Mouse (Mus musculus): ENCODE data around the gene Ppp3r1. TPM values are rescaled to one million over a fixed set of nuclear protein-coding genes. Genes with fewer than 3 reads are reported as not detected.

Gene Ppp3r1
- polyA plus RNA-seq, 1 experiment from 2014 or later: 236 TPM

GRCm38 (mm10) chr11:17188786-17189185 lies 29.7 kb downstream of the Ppp3r1 start:
- no peaks in the 10 kb centered on the region for H3K27me3 ChIP-seq (replicated peaks; ENCODE audit: control insufficient read depth, insufficient read depth, low read length)
- ATAC-seq: no peak
- H3K36me3 ChIP-seq (ENCODE audit: control insufficient read depth, insufficient read depth, low read length): no peaks in the 10 kb centered on the region
- H3K4me3 ChIP-seq (ENCODE audit: low read length): no peak overlapping the region
- no peaks in the 10 kb centered on the region for H3K4me1 ChIP-seq (ENCODE audit: control insufficient read depth, insufficient read depth, low read depth, low read length)
- H3K4me2 ChIP-seq (ENCODE audit: low read length): no peak overlapping the region
- H3K9me3 ChIP-seq (ENCODE audit: control insufficient read depth, low read length): no peaks in the 10 kb centered on the region
- no peak overlapping the region for H3K27ac ChIP-seq (ENCODE audit: low read depth, low read length)
- WGBS: 43% methylated on average over 3 of the region's 3 CpGs
- H3K9ac ChIP-seq (ENCODE audit: low read depth, low read length): no peak overlapping the region

- 0 out of 2 replicates have a peak, but pooled peaks have one; percentile 22 for ATAC-seq
- WGBS: 77% methylated on average over 9 of the region's 9 CpGs
- Histone ChIP-seq H3K36me3 (ENCODE audit: control insufficient read depth, insufficient read depth, low read length) (peaks cover 21% of the 10 kb centered on the region), H3K9ac (ENCODE audit: low read depth, low read length) (no peak overlapping the region), H3K27me3 (replicated peaks; ENCODE audit: control insufficient read depth, insufficient read depth, low read length) (no peaks in the 10 kb centered on the region), H3K4me3 (ENCODE audit: low read length) (no peak overlapping the region), H3K27ac (ENCODE audit: low read depth, low read length) (no peak overlapping the region), H3K4me2 (ENCODE audit: low read length) (no peak overlapping the region), H3K9me3 (ENCODE audit: control insufficient read depth, low read length) (no peaks in the 10 kb centered on the region), H3K4me1 (ENCODE audit: control insufficient read depth, insufficient read depth, low read depth, low read length) (no peaks in the 10 kb centered on the region)
Observed at GRCm38 (mm10) chr11:17192151-17192844, 33.2 kb downstream of the Ppp3r1 start.

DNA sequence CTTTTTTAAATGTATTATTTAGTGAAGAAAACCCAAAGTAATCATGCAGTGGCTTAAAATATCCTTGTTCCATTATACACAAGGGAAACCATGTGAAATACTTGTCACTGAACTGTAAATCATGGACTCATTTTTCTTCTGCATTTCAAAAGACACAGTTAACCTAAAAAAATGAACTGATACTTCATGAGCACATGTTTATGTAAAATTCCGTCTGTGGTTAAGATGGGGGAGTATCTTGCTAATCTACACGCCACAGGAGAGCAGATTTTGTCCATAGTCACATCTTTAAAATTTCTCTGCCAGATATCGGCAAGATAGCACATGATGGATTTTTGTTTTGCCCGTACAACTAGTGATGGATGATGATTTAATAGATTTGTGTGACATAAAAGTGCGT lies 40.1 kb downstream of the Ppp3r1 start:
- no peak overlapping the region for H3K27ac ChIP-seq (ENCODE audit: low read depth, low read length)
- H3K4me3 ChIP-seq (ENCODE audit: low read length): no peak overlapping the region
- peaks cover 50% of the 10 kb centered on the region for H3K36me3 ChIP-seq (ENCODE audit: control insufficient read depth, insufficient read depth, low read length)
- no peaks in the 10 kb centered on the region for H3K9me3 ChIP-seq (ENCODE audit: control insufficient read depth, low read length)
- H3K4me1 ChIP-seq (ENCODE audit: control insufficient read depth, insufficient read depth, low read depth, low read length): no peaks in the 10 kb centered on the region
- H3K4me2 ChIP-seq (ENCODE audit: low read length): no peak overlapping the region
- ATAC-seq: no peak
- WGBS: 92% methylated on average over 5 of the region's 5 CpGs
- H3K9ac ChIP-seq (ENCODE audit: low read depth, low read length): no peak overlapping the region
- H3K27me3 ChIP-seq (replicated peaks; ENCODE audit: control insufficient read depth, insufficient read depth, low read length): no peaks in the 10 kb centered on the region

DNA sequence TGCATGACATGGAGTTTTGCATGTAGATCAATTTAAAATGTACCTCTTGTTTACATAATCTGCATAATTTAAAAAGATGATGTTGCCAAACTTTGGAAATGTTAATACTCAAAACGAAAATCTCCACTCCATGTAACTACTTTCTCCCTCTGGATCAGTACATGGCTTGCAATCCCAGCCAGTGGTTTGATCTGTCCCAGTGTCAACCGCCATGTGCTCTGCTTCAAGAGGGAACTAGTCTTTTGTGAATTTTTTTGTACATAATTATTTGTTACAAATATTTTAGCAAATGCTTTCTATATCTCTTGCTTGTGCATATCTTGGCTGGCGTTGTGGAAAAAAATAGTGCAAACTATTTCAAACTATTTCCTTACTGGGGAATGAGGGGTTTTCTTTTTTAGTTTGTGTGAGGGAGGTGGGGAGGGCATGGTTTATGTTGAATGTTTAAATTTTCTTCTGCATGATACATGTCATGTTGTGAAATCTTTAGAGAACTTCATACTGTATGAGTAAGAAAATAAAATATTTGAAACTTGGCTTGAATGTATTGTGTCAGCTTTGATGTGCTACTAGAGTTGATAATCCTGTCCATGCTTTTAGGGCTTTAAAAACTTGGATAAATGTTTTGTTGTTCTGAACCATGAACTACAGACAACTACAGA lies 40.9 kb downstream of the Ppp3r1 start:
- Histone ChIP-seq H3K36me3 (ENCODE audit: control insufficient read depth, insufficient read depth, low read length) (peaks cover 45% of the 10 kb centered on the region), H3K4me1 (ENCODE audit: control insufficient read depth, insufficient read depth, low read depth, low read length) (no peaks in the 10 kb centered on the region), H3K27ac (ENCODE audit: low read depth, low read length) (no peak overlapping the region), H3K9ac (ENCODE audit: low read depth, low read length) (no peak overlapping the region), H3K27me3 (replicated peaks; ENCODE audit: control insufficient read depth, insufficient read depth, low read length) (no peaks in the 10 kb centered on the region), H3K4me3 (ENCODE audit: low read length) (no peak overlapping the region), H3K4me2 (ENCODE audit: low read length) (no peak overlapping the region), H3K9me3 (ENCODE audit: control insufficient read depth, low read length) (no peaks in the 10 kb centered on the region)
- no peak for ATAC-seq
- WGBS: 95% methylated on average over 3 of the region's 3 CpGs

GRCm38 (mm10) chr11:17200936-17201335 lies 41.9 kb downstream of the Ppp3r1 start:
- peaks cover 37% of the 10 kb centered on the region for H3K36me3 ChIP-seq (ENCODE audit: control insufficient read depth, insufficient read depth, low read length)

DNA sequence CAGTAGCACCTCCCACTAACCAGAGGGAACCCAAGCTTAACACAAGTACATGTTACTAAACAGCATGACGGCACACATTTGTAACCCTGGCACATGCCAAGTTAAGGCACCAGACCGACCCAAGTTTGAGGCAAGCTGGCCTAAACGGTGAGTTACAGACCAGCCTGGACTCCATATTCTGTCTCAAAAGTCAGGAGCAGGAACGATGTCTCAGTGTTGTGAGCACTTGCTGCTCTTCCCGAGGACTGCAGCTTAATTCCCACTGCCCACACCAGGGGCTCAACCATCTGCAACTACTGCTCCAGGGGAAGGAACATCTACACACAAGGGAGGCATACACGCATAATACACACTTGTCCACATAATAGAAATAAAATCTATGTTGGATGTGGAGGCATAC lies 43.4 kb downstream of the Ppp3r1 start:
- no peak overlapping the region for H3K4me2 ChIP-seq (ENCODE audit: low read length)
- H3K9ac ChIP-seq (ENCODE audit: low read depth, low read length): no peak overlapping the region
- no peaks in the 10 kb centered on the region for H3K4me1 ChIP-seq (ENCODE audit: control insufficient read depth, insufficient read depth, low read depth, low read length)
- WGBS: 84% methylated on average over 6 of the region's 6 CpGs
- no peak overlapping the region for H3K27ac ChIP-seq (ENCODE audit: low read depth, low read length)
- no peak overlapping the region for H3K4me3 ChIP-seq (ENCODE audit: low read length)
- H3K27me3 ChIP-seq (replicated peaks; ENCODE audit: control insufficient read depth, insufficient read depth, low read length): no peaks in the 10 kb centered on the region
- ATAC-seq: no peak
- H3K9me3 ChIP-seq (ENCODE audit: control insufficient read depth, low read length): no peaks in the 10 kb centered on the region
- peaks cover 28% of the 10 kb centered on the region for H3K36me3 ChIP-seq (ENCODE audit: control insufficient read depth, insufficient read depth, low read length)

More at GRCm38 (mm10) chr11:17200936-17201335, 41.9 kb downstream of the Ppp3r1 start:
- Histone ChIP-seq H3K27ac (ENCODE audit: low read depth, low read length) (no peak overlapping the region), H3K27me3 (replicated peaks; ENCODE audit: control insufficient read depth, insufficient read depth, low read length) (no peaks in the 10 kb centered on the region), H3K4me2 (ENCODE audit: low read length) (no peak overlapping the region), H3K4me1 (ENCODE audit: control insufficient read depth, insufficient read depth, low read depth, low read length) (no peaks in the 10 kb centered on the region), H3K9ac (ENCODE audit: low read depth, low read length) (no peak overlapping the region), H3K9me3 (ENCODE audit: control insufficient read depth, low read length) (no peaks in the 10 kb centered on the region), H3K4me3 (ENCODE audit: low read length) (no peak overlapping the region)
- ATAC-seq: no peak
- 87% methylated on average over 4 of the region's 4 CpGs for WGBS

- peak; percentile 99 for ATAC-seq
- H3K9ac ChIP-seq (ENCODE audit: low read depth, low read length): peak within 1 kb of the TSS; percentile 89
- peak within 1 kb of the TSS; percentile 99 for H3K4me3 ChIP-seq (ENCODE audit: low read length)
- no peaks in the 10 kb centered on the region for H3K27me3 ChIP-seq (replicated peaks; ENCODE audit: control insufficient read depth, insufficient read depth, low read length)
- 0% methylated on average over 61 of the region's 65 CpGs for WGBS
- H3K27ac ChIP-seq (ENCODE audit: low read depth, low read length): peak within 1 kb of the TSS; percentile 91
- H3K4me1 ChIP-seq (ENCODE audit: control insufficient read depth, insufficient read depth, low read depth, low read length): peaks cover 23% of the 10 kb centered on the region
- no peaks in the 10 kb centered on the region for H3K9me3 ChIP-seq (ENCODE audit: control insufficient read depth, low read length)
- H3K36me3 ChIP-seq (ENCODE audit: control insufficient read depth, insufficient read depth, low read length): peaks cover 6% of the 10 kb centered on the region; the same call in 1 of the 2 replicates
- peak within 1 kb of the TSS; percentile 85 for H3K4me2 ChIP-seq (ENCODE audit: low read length)
Observed at GRCm38 (mm10) chr11:17211258-17212140, 52.4 kb downstream of the Ppp3r1 start, which contains the start of gene Pno1. Pno1 (minus strand) TSS chr11:17211568.

DNA sequence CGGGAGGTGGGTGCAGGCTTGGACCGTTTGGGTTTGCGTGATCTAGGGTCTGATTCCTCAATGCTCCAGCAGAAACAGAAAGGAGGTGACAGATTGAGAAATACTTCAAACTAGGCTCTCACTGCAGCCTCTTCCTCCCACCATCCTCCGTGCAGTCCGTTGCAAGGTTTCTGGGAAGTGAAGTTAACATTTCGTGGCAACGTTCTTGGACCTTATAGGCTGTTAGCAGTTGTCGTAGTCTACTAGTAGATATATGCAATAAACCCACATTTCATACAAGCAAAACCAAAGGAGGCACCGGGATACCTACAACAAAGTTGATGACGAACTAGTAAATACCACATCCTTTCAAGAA lies 53.1 kb downstream of the Ppp3r1 start:
- Histone ChIP-seq H3K27me3 (replicated peaks; ENCODE audit: control insufficient read depth, insufficient read depth, low read length) (no peaks in the 10 kb centered on the region), H3K4me1 (ENCODE audit: control insufficient read depth, insufficient read depth, low read depth, low read length) (peaks cover 23% of the 10 kb centered on the region), H3K27ac (ENCODE audit: low read depth, low read length) (peak overlapping the region; percentile 91), H3K36me3 (ENCODE audit: control insufficient read depth, insufficient read depth, low read length) (peaks cover 6% of the 10 kb centered on the region; the same call in 1 of the 2 replicates), H3K9me3 (ENCODE audit: control insufficient read depth, low read length) (no peaks in the 10 kb centered on the region), H3K4me2 (ENCODE audit: low read length) (peak overlapping the region; percentile 85), H3K4me3 (ENCODE audit: low read length) (peak overlapping the region; percentile 99), H3K9ac (ENCODE audit: low read depth, low read length) (peak overlapping the region; percentile 89)
- 3% methylated on average over 10 of the region's 10 CpGs for WGBS
- no peak; the same call in 1 of the 2 replicates for ATAC-seq

All from hindbrain, embryonic 16.5 days (tissue).